Mouse (Mus musculus) left cerebral cortex, postnatal 36 days (tissue): ENCODE data around the gene Got1. TPM values are rescaled to one million over a fixed set of nuclear protein-coding genes. Genes with fewer than 3 reads are reported as not detected.

ENCODE experiments used
- DNase-seq, 2 experiments: peaks; one replicate each; pipeline ENCODE4 v3.0.0; 2021 to 2022; ENCODE audit warnings: low spot score in 2 of 2, mixed read lengths in 1 of 2
- intact Hi-C: fragments of 180-260 bp; cut with DNase I; formaldehyde crosslinking; loops from one replicate; pipeline ENCODE4 v1.15.1; 2025
- total RNA-seq, 2 experiments: library from RNA; stranded (reverse); gene quantifications; 2 replicates each; pipeline ENCODE4 v1.2.3; 2021

The Got1 gene
- total RNA-seq, 2 experiments from 2014 or later = 352 to 386 TPM

DNA sequence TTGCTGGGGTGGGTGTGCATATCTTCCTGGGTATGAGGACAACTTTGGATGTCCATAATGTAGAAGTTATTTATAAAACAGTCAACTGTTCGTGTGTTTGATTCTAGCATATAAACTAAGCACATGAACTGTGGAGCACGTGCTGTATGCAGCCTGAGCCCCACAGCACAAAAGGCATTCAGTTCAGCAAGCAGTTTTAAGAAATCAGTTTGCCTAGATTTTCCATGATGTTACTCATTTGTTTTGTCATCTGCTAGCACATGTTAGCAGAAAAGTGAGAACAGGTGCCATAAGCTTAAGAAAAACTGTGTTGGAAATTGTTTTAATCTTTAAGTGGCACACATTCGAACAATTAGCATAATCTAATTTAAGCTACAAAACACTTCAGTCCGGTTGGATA, 64.5 kb downstream of the Got1 start:
- intact Hi-C loops = no loop called here
- DNase-seq = no peak

DNA sequence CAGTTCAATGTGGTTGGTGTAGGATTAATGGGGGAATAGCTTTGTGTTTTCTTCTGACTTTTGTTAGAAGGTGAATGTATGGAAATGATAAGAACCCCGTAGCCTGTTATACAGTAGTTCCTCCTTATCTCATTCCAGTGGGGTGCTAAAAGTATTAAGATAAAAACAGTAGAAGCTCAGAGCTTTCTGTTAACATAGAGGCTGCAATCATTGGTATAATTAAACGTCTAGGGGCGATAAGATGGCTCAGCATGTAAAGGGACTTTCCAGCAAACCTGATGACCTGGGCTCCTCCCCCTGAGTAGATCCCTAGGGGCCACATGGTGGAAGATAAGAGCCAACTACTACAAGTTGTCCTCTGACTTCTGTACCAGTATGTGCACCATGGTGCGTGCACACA, 71.4 kb downstream of the Got1 start:
- intact Hi-C loops = no loop called here
- no peak for DNase-seq

DNA sequence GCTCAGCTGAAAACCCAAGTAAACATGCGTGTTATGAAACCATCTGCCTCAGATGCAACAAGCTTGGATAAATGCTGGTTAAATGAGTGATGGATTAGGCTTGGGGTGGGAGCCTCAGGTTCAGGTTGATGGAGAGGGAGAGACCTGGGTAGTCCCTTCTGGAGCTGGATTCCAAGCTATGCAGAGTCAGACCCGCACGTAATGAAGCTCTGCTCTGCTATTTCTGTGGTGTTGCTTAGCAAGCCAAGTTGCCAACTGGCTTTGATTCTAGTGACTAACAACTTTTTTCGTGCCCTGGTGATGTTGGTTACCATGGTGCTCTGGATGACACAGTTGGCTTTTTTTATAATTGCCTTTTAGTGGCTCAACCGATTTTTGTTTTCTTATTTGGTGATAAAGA, 72.2 kb downstream of the Got1 start:
- peak; percentile 58 to 65 for DNase-seq
- intact Hi-C loops = no loop called here

DNA sequence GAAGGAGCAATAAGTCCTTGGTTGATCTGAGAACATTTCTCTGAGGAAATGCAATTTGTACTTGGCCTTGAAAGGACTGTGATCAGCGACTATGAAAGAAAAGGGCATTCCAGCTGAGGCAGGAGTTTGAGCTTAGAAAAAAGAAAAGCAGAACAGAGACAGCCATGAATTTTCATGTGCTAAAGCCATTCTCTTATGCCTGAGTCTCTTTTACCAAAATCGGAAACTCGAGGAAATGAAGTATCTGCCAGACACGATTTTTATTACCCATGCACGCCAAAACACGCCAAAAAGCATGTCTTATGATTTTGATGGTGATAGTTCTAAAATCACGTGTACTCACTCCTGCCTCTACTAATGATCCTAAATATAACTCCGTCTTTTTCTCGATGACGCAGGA, 72.8 kb downstream of the Got1 start:
- intact Hi-C loops = no loop called here
- no peak for DNase-seq

Other genes starting within 250 kb of the Got1 start
- under 1 TPM; 0.07 to 0.09 TPM for gene Hpse2, start 136.2 kb downstream of the Got1 start, total RNA-seq
- gene Cnnm1, start 84.2 kb downstream of the Got1 start, total RNA-seq = 100 to 1,000 TPM in 1 of 2 experiments, 10 to 100 TPM in 1; 99.5 to 113 TPM
- not detected for gene Nkx2-3, start 87.7 kb upstream of the Got1 start, total RNA-seq
- 10 to 100 TPM; 39.2 to 39.9 TPM for gene Slc25a28, start 150.3 kb upstream of the Got1 start, total RNA-seq
- 10 to 100 TPM; 22.5 to 23.3 TPM for gene Entpd7, start 165.1 kb upstream of the Got1 start, total RNA-seq
- 1 to 10 TPM; 5.7 to 5.9 TPM for gene Cutc, start 228.4 kb upstream of the Got1 start, total RNA-seq
- gene Cox15, start 228.4 kb upstream of the Got1 start, total RNA-seq = 10 to 100 TPM; 13.3 to 17.1 TPM